Mouse (Mus musculus) kidney, postnatal 4 days (tissue): ENCODE data around the gene Zhx3.
A peak's percentile ranks its signal among the peaks of the same experiment; 100 is the strongest.

Experiments used
- DNase-seq, 2 experiments: peaks; one replicate each; pipeline ENCODE4 v3.0.0; 2021; ENCODE audit warnings: mixed read lengths in 2 of 2

Zhx3 gene

DNA sequence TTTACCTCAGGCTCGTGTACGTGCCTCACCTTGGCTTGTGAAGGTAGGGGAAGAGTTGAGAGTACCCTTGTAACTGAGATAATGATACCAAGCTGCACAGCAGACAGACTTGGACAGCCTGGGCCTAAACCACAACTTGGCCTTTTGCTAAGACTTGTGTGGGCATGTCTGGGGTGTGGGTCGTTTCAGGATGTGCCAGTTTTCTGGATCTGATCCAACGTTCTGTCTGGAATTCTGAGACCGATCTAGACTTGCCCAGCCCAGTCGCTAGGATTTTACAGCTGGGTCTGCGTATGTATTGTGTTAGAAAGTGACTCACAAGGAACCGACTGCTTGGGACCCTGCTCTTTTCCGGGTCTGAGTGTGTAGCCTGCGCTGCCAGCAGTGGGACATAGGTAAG, 125.7 kb downstream of the Zhx3 start:
- DNase-seq, result no peak

DNA sequence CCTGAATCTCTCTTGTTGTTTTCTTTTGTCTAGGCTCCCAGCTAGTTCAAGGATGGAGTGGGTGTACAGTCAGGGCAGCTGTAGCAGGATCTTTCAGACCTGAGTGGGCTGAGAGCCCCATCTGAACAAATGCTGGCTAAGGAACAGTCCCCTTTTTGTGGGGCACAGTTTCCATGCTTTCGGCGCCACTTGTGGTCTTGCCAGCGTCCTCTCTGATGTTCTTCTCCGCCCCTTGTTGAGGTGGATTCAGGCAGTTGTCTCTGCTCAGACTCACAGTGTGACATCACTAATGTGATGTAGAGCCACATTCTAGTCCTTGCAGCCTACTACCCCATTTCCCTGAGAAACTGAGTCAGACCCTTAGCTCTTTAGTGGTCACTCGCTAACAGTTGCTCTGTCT, 126.2 kb downstream of the Zhx3 start:
- DNase-seq, result no peak

DNA sequence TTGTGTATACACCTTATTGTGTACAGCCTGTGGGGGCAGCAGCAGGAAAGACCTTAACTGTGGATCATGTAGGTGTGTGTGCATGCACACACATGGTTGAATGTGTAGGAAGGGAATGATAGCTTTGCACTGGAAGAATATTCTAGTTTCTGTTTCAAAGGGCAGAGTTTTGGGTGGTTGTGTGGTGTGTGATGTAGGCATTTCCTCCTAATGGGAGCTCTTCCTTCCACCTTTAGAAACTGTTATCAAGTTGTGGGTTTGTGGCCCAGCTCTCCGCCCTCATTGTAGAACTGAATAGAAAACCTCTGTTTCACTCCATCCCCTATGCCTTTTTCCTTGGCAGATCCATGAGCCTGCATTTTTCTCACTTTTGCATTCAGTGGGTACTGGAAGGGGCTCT, 127.3 kb downstream of the Zhx3 start:
- DNase-seq, result no peak

DNA sequence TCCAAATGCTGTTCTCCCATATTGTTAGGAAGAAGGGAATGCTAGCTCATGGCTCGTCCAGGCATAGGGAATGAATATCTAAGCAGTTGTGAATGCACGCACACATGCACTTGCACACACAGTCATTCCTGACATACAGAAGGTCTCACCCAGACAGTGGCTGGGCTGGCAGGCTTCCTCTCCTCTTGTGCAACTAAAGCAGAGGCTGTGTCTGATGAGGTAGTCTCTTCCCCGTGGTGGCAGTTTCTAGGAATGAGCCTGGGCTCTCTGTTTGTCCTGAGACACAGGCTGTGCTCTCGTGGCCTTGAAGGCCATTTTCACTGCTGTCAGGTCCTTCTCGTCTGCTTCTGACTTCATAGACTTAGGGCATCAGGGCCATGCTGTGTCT, 128.0 kb downstream of the Zhx3 start:
- no peak for DNase-seq

DNA sequence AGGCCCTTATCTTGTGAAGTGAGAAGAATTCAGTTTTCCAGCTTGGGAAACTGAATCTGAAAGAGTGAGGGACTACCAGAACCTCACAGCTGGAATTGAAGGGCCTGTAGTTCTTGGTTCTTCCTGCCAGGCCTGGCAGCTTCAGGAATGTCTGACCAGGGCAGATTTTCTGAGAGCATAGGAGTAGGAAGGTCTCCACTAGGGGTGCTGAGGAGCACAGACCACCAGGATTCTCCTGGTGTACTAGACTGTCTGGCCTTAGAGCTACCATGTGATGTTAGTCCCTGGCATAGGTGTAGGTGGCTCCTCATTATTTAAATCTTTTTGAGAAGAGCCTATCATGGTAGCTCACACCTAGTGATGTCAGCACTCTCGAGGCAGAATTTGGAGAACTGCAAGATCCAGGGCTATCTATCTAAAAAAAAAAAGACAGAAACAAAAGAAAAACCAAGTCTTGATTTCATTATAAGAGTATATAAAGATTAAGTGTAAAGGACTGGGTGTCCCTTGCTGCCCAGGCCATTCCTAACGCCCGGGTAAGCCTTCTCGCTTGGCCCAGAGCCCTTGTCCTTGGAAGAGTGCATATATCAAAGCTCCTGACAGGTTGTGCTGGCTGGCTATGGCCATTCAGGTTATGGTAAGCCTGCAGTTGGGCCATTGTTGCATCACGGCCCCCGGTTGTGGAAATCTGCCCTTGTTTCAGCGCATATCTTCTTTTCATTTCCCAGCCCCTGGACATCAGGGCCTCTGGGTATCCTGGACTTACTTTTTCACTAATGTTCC, 128.6 kb downstream of the Zhx3 start:
- peak; percentile 86 to 88 for DNase-seq

GRCm38 (mm10) chr2:160742161-160742609, 130.6 kb downstream of the Zhx3 start:
- DNase-seq, result no peak

- no peak for DNase-seq
These were observed 131.2 kb downstream of the Zhx3 start for GRCm38 (mm10) chr2:160741580-160741979.

- DNase-seq, result no peak
These were observed 132.2 kb downstream of the Zhx3 start for GRCm38 (mm10) chr2:160740521-160741156.

DNA sequence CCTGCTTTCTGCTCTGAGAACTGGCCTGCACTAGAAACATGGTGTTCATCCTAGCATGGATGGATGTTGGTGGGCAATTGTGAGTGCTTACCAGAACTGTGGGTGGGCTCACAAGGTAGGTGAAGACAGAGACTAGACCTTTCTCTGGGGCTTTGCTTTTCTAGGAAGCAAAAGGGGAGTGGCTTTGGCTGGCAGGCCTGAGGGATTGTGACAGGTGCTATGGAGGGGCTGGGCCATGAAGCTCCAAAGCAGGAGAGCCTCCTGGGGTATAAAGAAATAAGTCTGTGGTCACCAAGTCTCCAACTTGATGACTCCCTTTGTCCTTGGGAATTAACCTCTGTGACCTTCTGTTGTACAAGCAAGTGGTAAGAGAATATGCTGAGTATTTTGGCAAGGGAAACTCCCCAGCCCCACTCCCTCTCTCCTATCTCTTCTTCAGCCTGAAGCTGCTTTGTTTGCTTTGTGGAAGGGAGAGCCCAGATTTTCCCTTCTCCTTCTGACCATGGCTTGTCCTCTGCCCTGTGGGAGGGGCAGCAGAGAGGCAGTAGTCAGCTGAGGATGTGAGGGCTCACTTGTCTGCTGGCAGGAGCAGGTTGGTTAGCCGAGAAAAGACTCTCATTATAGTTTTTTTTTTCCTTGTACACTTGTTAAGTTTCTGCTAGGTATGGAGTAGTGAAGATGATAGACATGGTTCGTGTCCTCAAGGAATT, 133.0 kb downstream of the Zhx3 start:
- DNase-seq, result peak in 1 of 2 experiments; percentile 41

DNA sequence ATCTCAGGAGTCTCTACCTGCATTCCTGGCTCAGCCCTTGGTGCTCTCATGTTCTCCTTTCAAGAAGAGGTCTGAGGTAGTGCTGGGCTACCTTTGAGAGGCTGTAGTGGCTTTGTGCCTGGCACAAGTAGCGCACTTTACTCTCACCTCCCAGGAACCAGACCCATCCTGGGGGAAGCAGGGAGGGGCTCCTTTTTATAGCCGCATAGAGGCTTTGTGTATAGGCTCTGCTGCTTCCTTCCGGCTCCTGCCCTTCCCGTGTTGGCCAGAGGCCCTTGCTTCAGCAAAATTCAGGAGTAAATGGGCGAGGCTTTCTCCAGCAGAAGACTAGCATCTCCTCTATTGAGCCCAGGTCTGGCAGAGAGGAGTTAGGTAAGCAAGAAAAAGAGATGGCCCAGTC, 134.4 kb downstream of the Zhx3 start:
- peak in 1 of 2 experiments; percentile 33 for DNase-seq

DNA sequence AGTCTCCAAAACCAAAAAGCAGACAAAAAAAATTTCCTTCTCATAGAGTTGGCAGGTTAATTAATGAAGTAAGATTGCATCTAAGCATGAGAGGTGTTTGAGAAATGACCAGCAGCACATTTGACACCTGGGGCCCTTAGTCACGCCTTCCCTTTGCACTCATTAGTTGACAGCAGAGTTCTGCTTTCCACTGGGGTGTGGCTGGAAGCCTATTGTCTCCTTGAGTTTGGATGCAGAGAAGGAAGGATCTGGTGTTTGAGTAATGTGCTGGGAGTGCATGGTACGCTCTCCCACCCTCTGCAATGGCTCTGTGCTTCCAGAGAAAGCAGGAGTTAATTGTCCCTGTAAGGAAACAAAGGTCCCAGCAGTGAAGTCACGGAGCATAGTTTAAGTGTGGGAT, 136.3 kb downstream of the Zhx3 start:
- no peak for DNase-seq

DNA sequence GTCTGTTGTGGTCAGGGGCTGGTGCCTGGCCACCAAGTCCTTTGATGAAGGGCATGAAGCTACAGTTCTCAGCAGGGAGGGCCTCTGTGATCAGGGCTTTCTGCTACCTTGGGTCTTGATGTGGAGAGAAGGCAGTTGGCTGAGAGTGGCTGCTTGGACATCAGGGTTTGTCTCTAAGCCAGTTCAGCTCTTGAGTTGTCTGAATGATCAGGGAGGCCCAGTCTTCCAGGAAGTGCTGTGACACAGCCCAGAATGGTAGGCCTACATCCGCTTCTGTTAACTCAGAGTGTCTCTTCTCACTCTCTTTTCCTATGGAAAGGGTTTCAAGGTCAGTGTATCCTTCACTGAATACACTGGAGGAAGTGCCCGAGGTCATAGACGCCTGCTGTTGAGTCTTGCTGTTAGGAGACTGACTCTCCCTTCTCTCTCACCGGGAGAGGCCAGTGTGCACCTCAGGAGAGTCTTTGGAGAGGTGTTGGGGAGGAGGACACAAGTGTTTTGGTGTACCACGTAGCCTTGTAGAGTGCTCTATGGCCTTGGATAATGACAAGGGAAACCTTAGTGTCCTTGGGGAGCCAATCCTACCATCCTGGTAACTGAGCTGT, 137.0 kb downstream of the Zhx3 start:
- DNase-seq, result no peak

DNA sequence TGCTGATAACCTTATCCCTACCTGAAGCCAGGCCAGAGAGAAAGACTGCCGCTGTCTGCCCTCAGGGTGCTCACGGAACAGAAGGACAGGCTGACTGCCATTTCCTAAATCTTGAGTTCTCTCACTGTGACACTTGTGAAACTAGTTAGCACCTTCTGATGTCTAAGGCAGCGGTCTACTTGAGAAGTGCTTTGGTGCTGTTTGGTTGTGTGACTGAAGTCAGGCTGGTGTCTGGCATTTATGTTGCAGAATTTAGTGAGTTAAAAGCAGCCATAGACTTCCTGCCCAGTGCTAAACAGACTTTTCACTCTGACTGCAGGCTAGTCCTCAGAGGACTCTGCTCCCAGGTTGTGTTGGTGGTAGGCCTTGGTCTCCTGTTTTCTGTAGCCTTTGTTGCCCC, 138.5 kb downstream of the Zhx3 start:
- DNase-seq, result no peak

DNA sequence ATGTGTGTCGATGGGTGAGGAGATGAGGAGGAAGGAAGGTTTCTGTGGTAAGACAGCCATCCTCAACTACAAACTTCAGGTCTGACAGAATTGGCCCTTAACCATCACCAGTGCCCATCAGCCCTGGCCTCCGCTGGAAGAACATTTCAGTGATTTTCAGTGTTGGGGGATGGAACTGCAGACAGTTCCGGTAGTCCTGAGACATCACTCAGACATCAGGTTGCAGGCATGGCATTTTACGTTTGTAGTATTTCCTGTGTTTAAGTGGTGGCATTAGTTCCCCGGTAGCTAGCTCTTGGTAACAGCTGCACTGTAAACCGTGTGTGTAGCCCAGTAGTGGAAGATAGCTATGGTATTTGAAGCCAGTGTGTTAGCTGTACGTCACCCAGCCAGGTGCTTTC, 139.7 kb downstream of the Zhx3 start:
- no peak for DNase-seq

DNA sequence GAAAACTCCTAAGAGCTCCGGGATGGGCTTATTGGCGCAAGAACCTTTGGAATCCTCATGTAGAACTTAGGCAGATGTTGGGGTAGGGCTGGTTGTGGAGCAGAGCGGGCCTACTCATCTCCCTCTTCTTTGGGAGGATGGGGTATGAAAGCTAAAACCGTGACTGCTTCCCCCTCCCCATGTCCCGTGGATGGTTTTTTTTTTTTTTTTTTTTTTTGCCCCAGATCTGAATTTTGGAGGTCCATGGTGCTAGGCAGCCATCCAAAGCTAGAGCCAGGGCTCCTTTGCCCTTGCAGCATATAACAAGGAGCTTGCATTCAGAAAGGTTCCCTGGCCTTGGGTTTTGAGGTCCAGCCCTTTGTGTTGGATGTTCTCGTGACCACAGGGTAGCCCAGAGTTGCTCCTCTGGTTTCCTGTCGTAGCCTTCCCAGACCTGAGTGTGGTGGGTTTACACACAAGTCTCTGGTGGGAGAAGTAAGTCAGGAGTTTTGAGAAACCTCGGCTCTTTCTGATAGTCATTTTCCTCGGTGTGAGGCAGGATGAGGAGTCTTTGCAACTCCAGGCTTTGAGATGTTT, 140.3 kb downstream of the Zhx3 start:
- DNase-seq, result no peak

- peak; percentile 76 to 87 for DNase-seq
These were observed 140.9 kb downstream of the Zhx3 start for GRCm38 (mm10) chr2:160731839-160732261.

GRCm38 (mm10) chr2:160731117-160731838, 141.5 kb downstream of the Zhx3 start, which contains the start of gene Plcg1:
Plcg1 (plus strand) TSS chr2:160731300.
- DNase-seq, result peak; percentile 97 to 98

DNA sequence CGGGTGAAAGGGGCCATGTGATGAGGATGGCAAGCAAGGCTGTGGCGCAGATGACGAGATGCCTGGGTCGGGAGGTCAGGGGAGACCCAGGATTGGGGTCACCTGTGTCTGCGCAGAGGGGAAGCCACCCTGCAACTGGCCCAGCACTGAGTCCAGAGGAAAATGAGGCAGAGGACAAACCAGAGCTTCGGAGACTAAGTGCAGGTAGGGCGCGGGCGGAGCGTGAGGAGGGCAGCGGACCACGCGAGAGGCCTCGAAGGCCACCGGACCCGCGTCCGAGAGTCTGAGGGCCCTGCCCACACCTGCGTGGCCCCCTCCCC, 142.0 kb downstream of the Zhx3 start:
- no peak for DNase-seq

DNA sequence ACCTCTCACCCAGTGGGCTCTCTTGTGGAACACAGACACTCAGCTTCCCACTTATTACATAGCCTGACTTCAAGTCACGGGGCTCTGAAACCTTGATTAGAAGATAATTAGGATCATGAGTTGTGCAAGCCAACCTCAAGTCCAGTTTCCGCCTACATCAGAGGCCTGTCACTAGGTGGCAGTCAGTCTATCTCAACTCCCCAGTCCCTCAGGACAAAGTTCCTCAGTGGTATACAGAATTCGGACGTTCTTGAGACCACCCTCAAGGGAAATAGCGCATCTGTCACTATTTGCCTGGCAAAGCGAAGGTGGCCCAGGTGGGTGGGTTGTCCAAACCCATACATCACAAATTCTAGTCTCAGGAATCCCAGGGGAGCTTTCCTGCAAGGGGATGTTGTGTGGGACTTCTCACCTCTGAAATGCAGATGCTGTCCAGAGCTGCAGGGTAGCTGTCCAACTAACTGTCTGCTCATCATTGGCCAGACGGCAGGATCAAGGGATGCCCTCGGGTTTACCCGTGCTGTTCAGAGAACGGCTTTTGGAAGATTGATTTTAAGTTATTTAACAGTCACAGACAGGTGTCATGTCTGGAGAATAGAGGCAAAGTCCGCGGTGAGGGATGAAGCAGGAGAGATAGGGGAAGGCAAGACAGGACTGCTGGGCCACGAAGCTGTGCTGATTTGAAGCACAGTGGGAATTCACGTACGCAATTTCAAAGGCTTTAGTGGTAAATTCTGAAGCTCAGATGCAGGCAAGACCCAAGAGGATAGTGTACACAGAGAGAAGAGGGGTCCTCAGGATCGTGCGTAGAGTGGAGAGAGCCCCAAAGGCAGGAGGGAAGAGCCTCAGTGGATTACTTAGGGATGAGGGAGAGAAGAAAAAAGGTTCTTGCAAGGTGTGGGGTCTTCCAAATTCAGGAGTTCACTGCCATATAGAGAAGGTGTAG, 142.7 kb downstream of the Zhx3 start:
- peak in 1 of 2 experiments; percentile 59 for DNase-seq

DNA sequence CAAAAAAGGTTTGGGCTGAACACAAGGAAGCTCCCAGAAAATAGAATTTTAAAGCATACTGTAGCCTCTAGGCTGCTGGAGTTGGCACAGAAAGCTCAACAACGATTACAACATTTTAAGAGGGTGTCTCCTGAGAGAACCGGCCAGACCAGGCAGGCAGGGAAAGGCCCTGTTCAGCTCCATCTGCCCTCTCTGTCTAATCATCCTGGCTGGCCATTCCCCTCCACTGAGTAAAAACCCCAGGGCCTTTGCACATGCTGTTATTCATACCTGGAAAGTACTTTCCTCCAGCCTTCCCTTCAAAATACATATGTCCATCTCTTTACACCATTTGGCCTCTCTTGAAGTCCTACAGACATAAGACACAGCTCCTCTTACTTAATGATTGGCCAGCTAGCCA, 143.4 kb downstream of the Zhx3 start:
- no peak for DNase-seq

DNA sequence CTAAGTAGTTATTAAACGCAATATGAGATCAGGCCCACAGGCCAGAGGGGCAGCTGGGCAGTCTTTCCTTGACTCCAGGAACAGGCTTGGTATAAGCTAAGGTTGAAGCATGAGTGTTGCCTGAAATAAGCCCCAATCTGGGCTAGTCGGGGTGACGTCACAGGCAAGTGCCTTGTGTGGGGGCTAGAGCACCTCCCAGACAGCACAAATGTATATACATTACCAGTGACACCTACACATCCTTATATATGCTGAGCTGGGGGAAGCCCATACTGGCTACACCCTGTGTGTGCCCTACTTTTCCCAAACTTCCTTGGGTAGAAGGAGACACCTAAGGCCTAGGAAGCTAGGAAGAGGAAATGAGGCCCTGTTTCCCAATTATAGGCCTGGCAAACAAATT, 143.8 kb downstream of the Zhx3 start:
- DNase-seq, result no peak
